Mouse (Mus musculus): Measurements from ENCODE around the gene Aqp8.

GRCm38 (mm10) chr7:123421958-123422357 lies 40.1 kb upstream of the Aqp8 start:
- no peak for TF ChIP-seq CTCF (conservative IDR thresholded peaks at IDR 0.05; ENCODE audit: low read length)
- TF ChIP-seq NANOG (IDR thresholded peaks at IDR 0.05; ENCODE audit: borderline replicate concordance, low read length): no peak
- no peak for TF ChIP-seq POU5F1 (IDR thresholded peaks at IDR 0.05; ENCODE audit: borderline replicate concordance, low read length)

Data from E14TG2a.4 (cell line).